Mouse (Mus musculus) adrenal gland, adult 2 months (tissue): Measurements from ENCODE around the gene Otop1. TPM values are rescaled to one million over a fixed set of nuclear protein-coding genes. Genes with fewer than 3 reads are reported as not detected.
A peak's percentile ranks its signal among the peaks of the same experiment; 100 is the strongest.

ENCODE experiments used
- DNase-seq: peaks from one replicate; pipeline ENCODE4 v3.0.0; 2021
- polyA plus RNA-seq: library from polyadenylated mRNA; depleted of rRNA; stranded (reverse); fragments of >200 nt; gene quantifications from 2 replicates; pipeline ENCODE4 v1.2.3, GENCODE M21; 2012; rRNA removed
- total RNA-seq, 2 experiments: library from RNA; stranded (reverse); gene quantifications; 2 replicates each; pipeline ENCODE4 v1.2.3; 2021

The Otop1 gene
- total and polyA plus RNA-seq, 3 experiments: 12.9 to 52.0 (median 40.9) TPM

- no peak for DNase-seq
These were observed 26.1 kb downstream of the Otop1 start for GRCm38 (mm10) chr5:38301761-38302411.

DNA sequence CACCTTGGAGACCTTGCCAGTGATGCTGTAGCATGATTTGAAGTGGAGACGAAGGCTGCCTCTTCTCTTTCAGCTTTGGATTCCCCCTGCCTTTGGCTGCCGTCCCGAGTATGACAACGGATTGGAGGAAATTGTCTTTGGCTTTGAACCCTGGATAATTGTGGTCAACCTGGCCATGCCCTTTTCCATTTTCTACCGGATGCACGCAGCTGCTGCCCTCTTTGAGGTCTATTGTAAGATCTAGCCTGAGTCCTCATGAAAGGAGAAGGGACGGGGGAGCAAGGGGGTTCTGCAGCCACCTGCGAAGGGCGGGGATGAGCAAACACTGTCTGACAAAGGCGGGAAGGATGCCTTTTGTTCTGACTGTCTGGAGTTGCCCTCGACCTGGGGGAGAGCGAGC is 26.9 kb downstream of the Otop1 start:
- DNase-seq: no peak

DNA sequence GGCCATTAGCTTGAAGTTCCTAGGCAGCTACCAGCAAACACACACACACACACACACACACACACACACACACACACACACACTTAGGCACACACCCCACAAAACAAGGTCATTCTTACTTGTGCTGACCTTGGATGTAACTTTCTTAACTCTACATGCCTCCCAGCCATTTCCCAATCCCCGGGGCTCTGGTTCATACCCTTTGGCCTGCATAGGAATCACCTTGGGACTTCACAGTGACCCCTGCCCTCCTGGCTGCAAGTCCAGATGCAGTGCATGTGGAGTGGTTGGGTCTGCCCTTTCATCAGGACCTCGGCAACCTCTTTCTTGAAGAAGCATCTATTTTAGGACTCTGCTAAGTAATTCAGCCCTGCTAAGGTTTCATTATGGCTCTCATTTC is 29.5 kb downstream of the Otop1 start:
- DNase-seq: peak; percentile 42

DNA sequence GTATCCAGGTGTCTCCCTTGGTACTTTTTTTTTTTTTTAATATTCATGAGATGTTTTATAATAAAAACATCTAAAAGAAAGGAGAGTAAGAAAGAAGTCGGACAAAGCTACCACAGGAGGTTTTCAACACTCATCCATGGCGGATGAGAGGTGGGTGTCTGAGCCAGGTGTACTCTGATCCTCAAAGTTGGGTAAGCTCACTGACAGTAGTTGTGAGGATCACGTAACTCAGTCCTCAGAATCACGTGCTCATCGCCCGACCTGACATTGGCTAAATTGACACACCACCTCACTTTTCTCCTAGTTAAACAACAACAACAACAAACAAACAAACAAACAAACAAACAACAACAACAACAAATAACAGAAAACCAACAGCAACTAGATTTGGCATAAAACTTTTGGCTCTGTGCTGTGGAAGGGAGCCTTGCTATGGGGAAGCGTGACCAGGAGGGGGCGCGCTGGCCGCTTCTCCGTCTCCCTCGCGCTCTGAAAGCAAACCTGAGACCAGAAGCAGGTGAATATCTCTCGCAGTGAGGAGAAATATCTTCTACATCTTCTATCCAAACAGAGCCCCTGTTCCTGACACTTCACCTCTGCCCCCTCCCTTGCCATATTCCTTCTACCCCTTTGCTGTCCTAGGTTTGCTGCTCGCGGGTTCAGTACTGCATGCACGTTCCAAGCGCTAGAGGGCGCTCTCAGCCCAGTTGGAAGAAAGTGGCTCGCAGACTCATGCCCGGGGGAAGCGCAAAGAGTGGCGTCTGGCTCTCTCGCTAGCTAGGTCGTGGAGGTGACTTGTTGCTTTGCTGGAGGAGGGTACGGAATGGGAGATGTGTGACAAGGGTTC is 31.7 kb downstream of the Otop1 start:
- peak; percentile 89 for DNase-seq

GRCm38 (mm10) chr5:38308873-38309272 is 33.1 kb downstream of the Otop1 start:
- DNase-seq: peak; percentile 69

- DNase-seq: no peak
These were observed 34.0 kb downstream of the Otop1 start for GRCm38 (mm10) chr5:38309795-38310194.

DNA sequence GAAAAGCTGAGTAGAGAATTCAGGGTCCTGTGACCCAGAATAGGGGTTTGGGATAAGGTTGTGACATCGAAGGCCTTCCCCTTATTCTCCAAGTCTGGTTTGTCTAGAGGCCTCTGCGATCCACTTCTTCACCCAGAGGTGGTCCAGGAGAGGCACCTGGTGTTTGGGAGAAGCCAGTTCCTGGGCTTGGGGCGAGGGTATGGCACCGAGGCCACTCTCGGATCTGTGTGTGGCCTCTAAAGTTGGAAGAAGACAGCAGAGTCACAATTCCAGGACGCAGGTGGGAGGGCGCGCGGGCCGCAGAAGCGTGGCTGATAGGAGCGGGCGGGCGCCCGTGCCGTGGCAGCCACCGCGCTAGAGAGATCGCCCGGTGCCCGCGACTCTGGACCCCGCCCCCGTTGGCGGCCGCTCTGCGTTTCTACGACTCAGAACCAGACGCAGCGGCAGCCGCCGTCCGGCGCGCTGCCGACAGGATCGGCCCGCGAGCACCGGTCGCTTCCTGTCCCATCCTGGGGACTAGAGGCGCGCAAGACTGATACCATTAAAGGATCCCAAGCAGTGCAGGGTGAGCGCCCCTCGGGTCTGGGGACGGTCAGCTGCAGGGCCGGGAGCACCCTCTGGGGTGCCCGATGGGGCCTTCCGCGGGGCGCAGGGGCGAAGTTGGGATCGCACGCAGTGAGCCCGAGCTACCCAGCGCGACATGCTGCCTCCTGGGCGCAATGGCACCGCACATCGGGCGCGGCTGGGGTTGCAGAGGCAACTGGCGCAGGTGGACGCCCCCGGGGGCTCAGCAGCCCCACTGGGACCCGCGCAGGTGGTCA is 43.4 kb downstream of the Otop1 start, which contains the start of gene Drd5:
Gene Drd5 (plus strand): TSS at position 402 of the 821 bp plus-strand sequence.
- DNase-seq: no peak

DNA sequence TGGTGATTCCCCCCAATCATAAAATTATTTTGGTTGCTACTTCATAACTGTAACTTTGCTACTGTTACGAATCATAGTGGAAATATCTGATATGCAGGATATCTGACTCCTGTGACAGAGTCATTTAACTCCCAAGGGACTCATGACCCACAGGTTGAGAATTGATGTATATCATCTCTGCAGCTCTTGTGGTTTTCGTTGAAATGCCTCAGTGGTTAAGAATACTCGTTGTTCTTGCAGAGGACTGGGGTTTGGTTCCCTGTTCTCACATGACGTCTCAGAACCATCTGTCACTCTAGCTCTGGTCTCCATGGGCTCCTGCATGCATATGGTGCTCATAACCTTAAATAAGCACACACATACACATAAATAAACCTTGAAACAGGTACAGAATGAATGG is 57.6 kb downstream of the Otop1 start:
- DNase-seq: no peak

- DNase-seq: no peak
These were observed 58.8 kb downstream of the Otop1 start for GRCm38 (mm10) chr5:38334582-38334981.

DNA sequence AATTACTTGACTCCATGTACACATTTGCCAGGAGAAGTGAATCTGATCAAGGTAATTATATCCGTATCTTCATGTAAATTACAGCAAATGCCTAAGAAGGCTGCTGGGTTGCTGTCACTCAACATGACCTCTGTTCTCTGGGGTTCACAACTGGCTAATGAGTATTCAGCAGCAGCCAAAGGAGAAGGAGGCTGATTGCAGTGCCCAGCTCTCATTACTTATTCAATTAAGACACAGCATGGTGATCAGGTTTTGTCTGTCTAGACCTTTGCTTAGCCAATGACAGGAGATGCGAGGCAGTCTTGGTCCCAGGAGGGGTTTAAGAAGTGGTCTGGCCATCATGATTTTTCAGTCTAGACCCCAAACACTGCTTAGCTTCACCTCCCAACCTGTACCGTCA is 67.3 kb downstream of the Otop1 start:
- DNase-seq: no peak

DNA sequence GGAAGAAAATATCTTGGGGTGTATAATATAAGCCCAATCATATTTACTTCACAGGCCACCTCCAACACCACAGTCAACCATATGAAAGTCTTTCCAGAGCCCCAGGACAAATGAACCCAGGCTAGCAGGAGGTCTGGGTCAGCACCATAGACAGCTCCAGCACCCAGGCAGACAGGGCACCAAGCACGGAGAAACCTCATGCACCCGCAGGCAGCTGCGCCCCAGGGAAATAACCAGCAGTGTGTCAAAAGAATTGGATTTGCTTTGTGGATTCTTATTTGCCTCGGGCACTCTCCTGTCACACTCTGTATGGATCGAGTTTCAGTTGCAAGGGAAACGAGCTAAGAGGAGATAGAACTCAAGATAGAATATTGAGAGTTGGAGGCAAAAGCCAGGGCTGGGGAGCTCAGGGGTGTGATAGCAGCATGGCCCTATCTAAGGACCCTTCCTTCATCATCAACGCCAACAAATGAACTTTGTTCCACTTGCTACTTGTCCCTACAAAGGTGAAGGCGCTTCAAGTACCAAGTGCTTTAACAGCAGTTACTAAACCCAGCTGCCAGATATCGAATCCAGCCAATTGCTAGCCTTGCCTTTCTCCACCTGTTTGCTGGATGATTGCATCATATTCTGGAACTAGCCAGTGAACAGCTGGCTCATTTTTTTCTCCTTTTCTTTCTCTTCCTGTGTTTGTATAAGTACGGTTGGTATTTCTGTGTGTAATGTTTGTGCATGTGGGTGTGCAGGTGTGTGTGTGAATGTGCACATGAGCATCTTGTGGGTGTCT is 71.1 kb downstream of the Otop1 start:
- DNase-seq: peak; percentile 11

DNA sequence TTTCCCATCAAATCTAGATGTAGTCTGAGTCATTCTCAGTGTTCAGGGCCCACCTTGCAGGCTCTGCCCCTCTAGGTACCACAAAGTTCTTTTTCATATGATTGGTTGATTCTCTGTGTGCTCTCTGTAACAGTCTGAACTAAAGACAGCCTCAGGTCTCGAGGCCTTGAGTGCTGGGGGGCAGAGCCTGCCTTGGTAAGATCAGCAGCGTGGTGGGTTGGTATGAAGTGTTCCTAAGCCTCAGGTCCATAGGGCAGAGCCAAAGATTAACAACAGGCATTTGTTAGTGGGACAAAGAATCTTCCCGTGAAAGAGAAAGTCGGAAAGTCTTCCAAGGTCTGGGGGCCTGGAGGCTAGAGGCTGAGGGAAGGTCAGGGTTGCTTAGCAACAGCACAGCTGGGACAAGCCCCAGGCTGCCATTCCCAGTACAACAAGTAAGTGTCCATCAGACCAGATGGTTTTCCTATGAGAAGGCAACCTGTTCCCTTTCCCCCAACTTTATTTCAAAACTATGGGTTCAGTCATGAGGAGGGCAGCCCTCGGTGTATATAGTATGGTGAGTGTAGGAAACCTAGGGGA is 74.7 kb downstream of the Otop1 start:
- DNase-seq: no peak

Other genes starting within 250 kb of the Otop1 start
- 10 to 100 TPM; 31.9 to 37.1 TPM for gene Stx18, start 237.2 kb upstream of the Otop1 start, total RNA-seq
- gene Stx18, start 237.2 kb upstream of the Otop1 start, polyA plus RNA-seq: 12.9 and 14.6 TPM in 2 replicates
- gene Nsg1, start 116.1 kb upstream of the Otop1 start, total RNA-seq: 10 to 100 TPM; 58.0 to 89.3 TPM
- 39.1 and 41.3 TPM in 2 replicates for gene Nsg1, start 116.1 kb upstream of the Otop1 start, polyA plus RNA-seq
- 1 to 10 TPM; 7.1 to 8.8 TPM for gene Zbtb49, start 55.5 kb upstream of the Otop1 start, total RNA-seq
- 11.1 and 11.4 TPM in 2 replicates for gene Zbtb49, start 55.5 kb upstream of the Otop1 start, polyA plus RNA-seq
- gene Lyar, start 55.5 kb upstream of the Otop1 start, total RNA-seq: 10 to 100 TPM; 16.1 to 23.6 TPM
- gene Lyar, start 55.5 kb upstream of the Otop1 start, polyA plus RNA-seq: 1.6 and 2.5 TPM in 2 replicates
- 10 to 100 TPM; 32.3 to 38.9 TPM for gene Tmem128, start 15.8 kb upstream of the Otop1 start, total RNA-seq
- gene Tmem128, start 15.8 kb upstream of the Otop1 start, polyA plus RNA-seq: 12.0 and 12.7 TPM in 2 replicates
- gene Drd5, start 43.4 kb downstream of the Otop1 start, total RNA-seq: not detected
- gene Drd5, start 43.4 kb downstream of the Otop1 start, polyA plus RNA-seq: not detected in 2 replicates
- gene Slc2a9, start 227.2 kb downstream of the Otop1 start, total RNA-seq: 1 to 10 TPM; 1.3 to 2.1 TPM
- 2.3 and 2.8 TPM in 2 replicates for gene Slc2a9, start 227.2 kb downstream of the Otop1 start, polyA plus RNA-seq